In the genomic region with DNA sequence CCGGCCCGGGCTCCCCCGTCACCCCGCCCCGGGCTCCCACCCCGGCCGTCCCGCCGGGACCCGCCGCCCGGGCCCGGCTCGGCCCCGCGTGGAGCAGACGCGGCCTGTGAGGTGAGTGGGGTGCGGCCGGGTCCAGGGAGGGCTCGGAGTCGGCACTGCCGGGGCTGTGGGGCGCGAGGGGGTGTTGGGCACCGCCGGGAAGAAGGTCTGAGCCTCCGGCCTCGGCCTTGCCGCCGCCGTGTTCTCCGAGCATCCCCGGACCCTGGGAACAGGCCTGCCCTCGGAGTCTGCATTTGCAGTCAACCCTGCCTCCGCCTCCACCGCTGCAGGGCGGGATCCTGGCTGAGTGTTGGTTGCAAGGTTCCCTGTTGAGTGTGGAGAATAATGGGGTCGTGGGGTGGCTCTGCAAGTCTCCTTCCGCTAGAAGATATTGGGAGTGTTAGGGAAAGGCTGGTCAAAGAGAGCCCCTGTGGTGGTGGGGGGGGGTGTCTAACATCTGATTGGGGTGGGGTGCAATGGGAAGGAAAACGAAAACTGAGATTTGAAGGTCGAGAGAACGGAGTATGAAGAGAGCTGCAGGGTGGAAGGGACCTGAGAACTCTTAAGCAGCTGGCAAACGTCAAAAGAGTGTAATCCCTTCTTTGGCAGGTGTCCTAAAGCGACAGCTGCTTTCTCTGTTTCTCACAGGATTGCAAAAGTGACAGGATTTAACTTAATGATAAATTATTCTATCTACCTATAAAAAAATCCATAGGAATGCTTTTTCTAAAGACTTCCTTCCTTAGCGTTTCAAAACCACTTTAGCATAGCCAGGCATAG, we compare ENCODE assay signal across 9 mouse cellular contexts. TPM values are rescaled to one million over a fixed set of nuclear protein-coding genes. Genes with fewer than 3 reads are reported as not detected.
DNase-seq lines count a peak whose midpoint lies in the region; ATAC-seq and TF ChIP-seq lines count a peak whose summit lies in the region.
"Had no signal": no experiment of that assay in that cellular context is flagged by ENCODE, and none has a peak within 500 bp of the region (broad histone marks: within the 10 kb centered on the region; RNA-seq: fewer than 3 reads in every experiment).

No protein-coding gene starts in this region.

- 2% methylated on average over 46 of the region's 46 CpGs for WGBS in heart, embryonic 11.5 days (ENCODE audit: insufficient replicate concordance)
- WGBS in limb, embryonic 10.5 days: under 1% methylated on average over 41 of the region's 46 CpGs

- no peak for TF ChIP-seq CTCF in ES-Bruce4 (IDR thresholded peaks at IDR 0.05; ENCODE audit: low read depth, low read length)
- TF ChIP-seq CTCF in embryonic fibroblast, embryonic 13.5 days (IDR thresholded peaks at IDR 0.05; ENCODE audit: borderline replicate concordance, insufficient read depth, low read length): no peak

- peak overlapping the region; percentile 86 for H3K9ac ChIP-seq in heart, embryonic 11.5 days (ENCODE audit: low read depth, low read length)
- H3K9ac ChIP-seq in ES-Bruce4 (ENCODE audit: low read depth, poor library complexity, severe bottlenecking): peak overlapping the region; percentile 98

- peak overlapping the region; percentile 96 for H3K27ac ChIP-seq in heart, embryonic 11.5 days (ENCODE audit: low read depth, low read length)
- H3K27ac ChIP-seq in ES-Bruce4 (ENCODE audit: insufficient read depth, low read length): peak overlapping the region; percentile 72
- peak overlapping the region; percentile 65 for H3K27ac ChIP-seq in embryonic fibroblast, embryonic 13.5 days (ENCODE audit: insufficient read depth, low read length)
- peak overlapping the region; percentile 97 for H3K27ac ChIP-seq in limb, embryonic 10.5 days

- ATAC-seq in heart, embryonic 11.5 days (replicated peaks; ENCODE audit: insufficient number of reproducible peaks, low FRiP score, low TSS enrichment): peak; percentile 32; the same call in 1 of the 2 replicates

- DNase-seq in heart, postnatal 14 days: no peak
- no peak for DNase-seq in limb, embryonic 10.5 days (ENCODE audit: low spot score)
- peak; percentile 83 for DNase-seq in neural tube, embryonic 10.5 days (ENCODE audit: extremely low spot score, low spot score)
- DNase-seq in frontal cortex, postnatal 25 days (ENCODE audit: low spot score in 2 of 2): no peak
- no peak for DNase-seq in cerebellum, postnatal 4 days (ENCODE audit: low spot score in 2 of 2)

- H3K4me1 ChIP-seq in heart, embryonic 11.5 days (ENCODE audit: control insufficient read depth, insufficient read depth, low read length): peaks cover 11% of the 10 kb centered on the region
- no peaks in the 10 kb centered on the region for H3K4me1 ChIP-seq in ES-Bruce4 (ENCODE audit: control insufficient read depth, insufficient read depth, low read length)
- peaks cover 12% of the 10 kb centered on the region; the same call in 1 of the 2 replicates for H3K4me1 ChIP-seq in embryonic fibroblast, embryonic 13.5 days (ENCODE audit: control insufficient read depth, insufficient read depth, low read length)
- peaks cover 35% of the 10 kb centered on the region for H3K4me1 ChIP-seq in limb, embryonic 10.5 days

- no peaks in the 10 kb centered on the region for H3K27me3 ChIP-seq in heart, embryonic 11.5 days (ENCODE audit: control insufficient read depth, insufficient read depth, low read length)
- H3K27me3 ChIP-seq in ES-Bruce4 (ENCODE audit: control insufficient read depth, insufficient read depth, low read length, poor library complexity, severe bottlenecking): no peaks in the 10 kb centered on the region
- H3K27me3 ChIP-seq in limb, embryonic 10.5 days (ENCODE audit: low read depth, poor library complexity, severe bottlenecking): no peaks in the 10 kb centered on the region

- H3K4me2 ChIP-seq in heart, embryonic 11.5 days: peak overlapping the region; percentile 85

- no peak for TF ChIP-seq POLR2A in ES-Bruce4 (IDR thresholded peaks at IDR 0.05; ENCODE audit: insufficient read depth, low read length)
- TF ChIP-seq POLR2A in embryonic fibroblast, embryonic 13.5 days (IDR thresholded peaks at IDR 0.05; ENCODE audit: low read depth, low read length): no peak

- H3K4me3 ChIP-seq in heart, embryonic 11.5 days (ENCODE audit: low read depth, low read length): peak overlapping the region; percentile 96
- H3K4me3 ChIP-seq in ES-Bruce4 (ENCODE audit: low read depth, low read length): peak overlapping the region; percentile 99
- H3K4me3 ChIP-seq in embryonic fibroblast, embryonic 13.5 days (ENCODE audit: insufficient read depth, low read length): peak overlapping the region; percentile 98
- H3K4me3 ChIP-seq in limb, embryonic 10.5 days: peak overlapping the region; percentile 98

- TF ChIP-seq EP300 in ES-Bruce4 (IDR thresholded peaks at IDR 0.05; ENCODE audit: insufficient read depth, low read depth, low read length): no peak

- intact Hi-C loops in heart, postnatal 14 days (cut with DNase I): no loop called here

- H3K36me3 ChIP-seq in heart, embryonic 11.5 days (ENCODE audit: control insufficient read depth, insufficient read depth, low read length): peaks cover 25% of the 10 kb centered on the region
- H3K36me3 ChIP-seq in ES-Bruce4 (ENCODE audit: control insufficient read depth, insufficient read depth, low read length, poor library complexity, severe bottlenecking): peaks cover 28% of the 10 kb centered on the region
- peaks cover 60% of the 10 kb centered on the region for H3K36me3 ChIP-seq in limb, embryonic 10.5 days

- H3K9me3 ChIP-seq in heart, embryonic 11.5 days (replicated peaks; ENCODE audit: control insufficient read depth, low read length): no peaks in the 10 kb centered on the region
- no peaks in the 10 kb centered on the region for H3K9me3 ChIP-seq in ES-Bruce4 (replicated peaks; ENCODE audit: control insufficient read depth, insufficient read depth, low read length, poor library complexity, severe bottlenecking)
- no peaks in the 10 kb centered on the region for H3K9me3 ChIP-seq in limb, embryonic 10.5 days (replicated peaks)

RNA-seq across cellular contexts. Expression of a gene that starts 0.4 kb away (rescaled TPM):
- polyA plus RNA-seq in heart, embryonic 11.5 days (2014; fragmentation: Nextera tagmentation; extraction: Ambion mirVana): 23.1 and 26.1 TPM in 2 replicates
- total RNA-seq in heart, postnatal 14 days (2021): 1 to 10 TPM; 4.1 to 6.3 TPM
- 68.7 and 69.2 TPM in 2 replicates for polyA plus RNA-seq in ES-Bruce4 (2011; ENCODE audit: insufficient read depth, insufficient read length, low read depth, missing spikeins)
- 41.6 and 45.7 TPM in 2 replicates for polyA plus RNA-seq in embryonic fibroblast, embryonic 13.5 days (2011; ENCODE audit: insufficient read length, low read depth, missing spikeins)
- 67.5 and 68.3 TPM in 2 replicates for polyA plus RNA-seq in limb, embryonic 10.5 days (2016; fragmentation: Nextera tagmentation; extraction: Ambion mirVana)

RNA-seq across cellular contexts. Expression of a gene that starts 0.5 kb away (rescaled TPM):
- polyA plus RNA-seq in heart, embryonic 11.5 days (2014; fragmentation: Nextera tagmentation; extraction: Ambion mirVana): 101 and 105 TPM in 2 replicates
- 10 to 100 TPM; 10.3 to 12.9 TPM for total RNA-seq in heart, postnatal 14 days (2021)
- 65.0 and 71.9 TPM in 2 replicates for polyA plus RNA-seq in ES-Bruce4 (2011; ENCODE audit: insufficient read depth, insufficient read length, low read depth, missing spikeins)
- 39.6 TPM in 2 replicates for polyA plus RNA-seq in embryonic fibroblast, embryonic 13.5 days (2011; ENCODE audit: insufficient read length, low read depth, missing spikeins)
- 193 and 197 TPM in 2 replicates for polyA plus RNA-seq in limb, embryonic 10.5 days (2016; fragmentation: Nextera tagmentation; extraction: Ambion mirVana)

RNA-seq across cellular contexts. Expression of a gene that starts 7.6 kb away (rescaled TPM):
- 10.5 and 14.9 TPM in 2 replicates for polyA plus RNA-seq in heart, embryonic 11.5 days (2014; fragmentation: Nextera tagmentation; extraction: Ambion mirVana)
- 1 to 10 TPM; 8.0 to 8.3 TPM for total RNA-seq in heart, postnatal 14 days (2021)
- 49.1 and 57.4 TPM in 2 replicates for polyA plus RNA-seq in ES-Bruce4 (2011; ENCODE audit: insufficient read depth, insufficient read length, low read depth, missing spikeins)
- polyA plus RNA-seq in embryonic fibroblast, embryonic 13.5 days (2011; ENCODE audit: insufficient read length, low read depth, missing spikeins): 56.8 and 67.0 TPM in 2 replicates
- polyA plus RNA-seq in limb, embryonic 10.5 days (2016; fragmentation: Nextera tagmentation; extraction: Ambion mirVana): 21.6 and 23.2 TPM in 2 replicates

RNA-seq across cellular contexts. Expression of a gene that starts 12.0 kb away (rescaled TPM):
- polyA plus RNA-seq in heart, embryonic 11.5 days (2014; fragmentation: Nextera tagmentation; extraction: Ambion mirVana): 0.21 and 0.42 TPM in 2 replicates
- total RNA-seq in heart, postnatal 14 days (2021): not detected
- not detected in 2 replicates for polyA plus RNA-seq in ES-Bruce4 (2011; ENCODE audit: insufficient read depth, insufficient read length, low read depth, missing spikeins)
- not detected in 2 replicates for polyA plus RNA-seq in embryonic fibroblast, embryonic 13.5 days (2011; ENCODE audit: insufficient read length, low read depth, missing spikeins)
- 0.41 and 0.61 TPM in 2 replicates for polyA plus RNA-seq in limb, embryonic 10.5 days (2016; fragmentation: Nextera tagmentation; extraction: Ambion mirVana)
- total RNA-seq: adrenal gland, postnatal 4 days had no signal

RNA-seq across cellular contexts. Expression of a gene that starts 12.1 kb away (rescaled TPM):
- polyA plus RNA-seq in heart, embryonic 11.5 days (2014; fragmentation: Nextera tagmentation; extraction: Ambion mirVana): not detected in 2 replicates
- not detected for total RNA-seq in heart, postnatal 14 days (2021)
- not detected in 2 replicates for polyA plus RNA-seq in ES-Bruce4 (2011; ENCODE audit: insufficient read depth, insufficient read length, low read depth, missing spikeins)
- polyA plus RNA-seq in embryonic fibroblast, embryonic 13.5 days (2011; ENCODE audit: insufficient read length, low read depth, missing spikeins): not detected in 2 replicates
- polyA plus RNA-seq in limb, embryonic 10.5 days (2016; fragmentation: Nextera tagmentation; extraction: Ambion mirVana): not detected in 2 replicates
- total RNA-seq: adrenal gland, postnatal 4 days had no signal
